Mouse (Mus musculus) ES-Bruce4 (cell line): ENCODE results near the gene Stap1.

Experiments
- CTCF ChIP-seq: IDR thresholded peaks from one replicate; pipeline ENCODE4 v1.8.1; 2011; ENCODE audit warnings: low read depth, low read length
- EP300 ChIP-seq: IDR thresholded peaks from 2 replicates; pipeline ENCODE4 v1.6.1; 2011; ENCODE audit warnings: low read depth, low read length; ENCODE audit not compliant: insufficient read depth
- POLR2A ChIP-seq: IDR thresholded peaks from one replicate; pipeline ENCODE4 v1.8.1; 2011; ENCODE audit warnings: low read length; ENCODE audit not compliant: insufficient read depth

DNA sequence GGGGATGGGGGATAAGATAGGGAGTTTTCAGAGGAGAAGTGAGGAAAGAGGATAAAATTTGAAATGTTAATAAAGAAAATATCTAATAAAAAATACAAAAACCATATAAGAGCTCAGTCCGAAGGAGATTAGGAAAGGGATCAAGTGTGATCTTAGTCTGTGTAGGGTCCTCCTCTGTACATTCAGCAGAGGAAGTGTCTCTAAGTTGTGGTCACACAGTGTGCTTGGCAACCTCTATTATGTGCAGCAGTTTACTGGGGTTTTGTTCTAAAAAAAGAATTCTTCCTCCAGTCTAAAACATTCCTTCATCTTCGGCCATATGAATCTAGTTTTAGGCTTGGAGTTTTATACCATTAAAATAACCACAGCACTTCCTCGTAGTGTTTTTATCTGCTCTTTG lies 27.4 kb downstream of the Stap1 start:
- no peak for TF ChIP-seq POLR2A
- TF ChIP-seq CTCF = no peak
- TF ChIP-seq EP300 = no peak
